Mouse (Mus musculus): ENCODE data around the gene Myct1. TPM values are rescaled to one million over a fixed set of nuclear protein-coding genes. Genes with fewer than 3 reads are reported as not detected.
A peak's percentile ranks its signal among the peaks of the same experiment; 100 is the strongest.

Gene Myct1
- polyA plus RNA-seq, 1 experiment: 0.64 TPM

DNA sequence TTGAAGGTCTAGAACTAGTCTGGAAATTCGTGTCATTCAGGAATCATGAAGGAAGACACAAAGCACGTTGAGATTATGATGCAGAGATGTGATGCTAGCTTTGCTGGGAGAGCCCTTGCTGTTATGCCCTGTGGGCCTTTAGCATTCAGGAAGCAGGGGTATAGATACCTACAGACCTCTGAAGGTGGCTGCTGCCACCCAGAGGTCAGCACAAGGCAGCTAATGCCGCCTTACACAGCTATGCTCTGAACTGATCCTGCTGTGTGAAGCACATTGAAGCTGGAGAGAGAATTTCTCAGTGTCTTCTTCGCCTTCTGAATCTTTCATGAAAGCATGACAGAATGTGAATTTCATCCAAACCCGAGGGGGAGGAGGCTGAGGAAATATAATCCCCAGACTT lies 38.6 kb upstream of the Myct1 start:
- Histone ChIP-seq H3K27me3 (ENCODE audit: control insufficient read depth, insufficient read depth, low read length) (no peaks in the 10 kb centered on the region), H3K4me1 (ENCODE audit: control insufficient read depth, insufficient read depth, low read length) (peaks cover 2% of the 10 kb centered on the region; the same call in 1 of the 2 replicates), H3K4me3 (replicated peaks; ENCODE audit: insufficient read depth, low read depth, low read length) (no peak overlapping the region), H3K27ac (ENCODE audit: insufficient read depth, low read length) (no peak overlapping the region)
- peak; percentile 65 to 74 for DNase-seq
- TF ChIP-seq POLR2A (IDR thresholded peaks at IDR 0.05; ENCODE audit: borderline replicate concordance, insufficient read depth, low read length): no peak
- TF ChIP-seq CTCF (IDR thresholded peaks at IDR 0.05; ENCODE audit: borderline replicate concordance, insufficient read depth, low read depth, low read length): peak; percentile 96
- WGBS: 12% methylated on average over 5 of the region's 5 CpGs

DNA sequence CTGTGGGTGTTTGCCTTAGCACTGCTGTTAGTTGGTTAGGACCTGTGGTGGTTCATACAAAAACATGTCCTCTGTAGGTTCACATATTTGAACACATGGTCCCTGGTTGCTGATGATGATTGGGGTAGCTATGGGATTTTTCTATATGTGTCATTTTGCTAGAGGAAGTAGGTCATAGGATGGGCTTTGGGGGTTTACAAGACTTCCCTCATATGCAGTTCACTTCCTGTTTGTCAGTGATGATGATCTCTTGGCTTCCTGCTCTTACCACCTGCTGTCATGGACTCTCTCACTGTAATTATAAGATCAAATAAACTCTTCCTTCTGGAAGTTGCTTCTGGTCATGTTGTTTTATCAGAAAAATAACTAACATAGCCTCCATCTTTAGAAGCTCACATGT lies 34.8 kb upstream of the Myct1 start:
- no peak overlapping the region for H3K4me3 ChIP-seq (replicated peaks; ENCODE audit: insufficient read depth, low read depth, low read length)
- H3K27me3 ChIP-seq (ENCODE audit: control insufficient read depth, insufficient read depth, low read length): no peaks in the 10 kb centered on the region
- no peak for TF ChIP-seq CTCF (IDR thresholded peaks at IDR 0.05; ENCODE audit: borderline replicate concordance, insufficient read depth, low read depth, low read length)
- TF ChIP-seq POLR2A (IDR thresholded peaks at IDR 0.05; ENCODE audit: borderline replicate concordance, insufficient read depth, low read length): no peak
- peaks cover 2% of the 10 kb centered on the region; the same call in 1 of the 2 replicates for H3K4me1 ChIP-seq (ENCODE audit: control insufficient read depth, insufficient read depth, low read length)
- no peak for DNase-seq
- H3K27ac ChIP-seq (ENCODE audit: insufficient read depth, low read length): no peak overlapping the region

DNA sequence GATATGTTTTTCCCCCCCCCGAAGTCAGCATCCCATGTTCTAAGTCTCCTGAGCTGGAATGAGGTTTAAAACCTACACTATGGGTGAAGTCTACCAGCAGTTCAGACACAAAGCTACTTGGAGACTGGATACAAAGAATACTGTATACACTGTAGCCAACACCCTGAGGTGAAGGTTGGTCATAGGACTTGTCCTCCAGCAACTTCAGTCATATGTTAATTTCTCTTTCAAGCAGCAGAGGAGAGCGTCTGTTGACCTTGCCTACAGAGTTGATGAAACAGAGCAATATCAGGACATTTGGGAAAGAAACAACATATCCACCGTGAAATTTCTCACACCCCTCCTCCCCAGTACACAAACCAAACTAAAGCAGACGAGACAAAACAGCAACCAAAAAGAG lies 33.0 kb upstream of the Myct1 start:
- TF ChIP-seq CTCF (IDR thresholded peaks at IDR 0.05; ENCODE audit: borderline replicate concordance, insufficient read depth, low read depth, low read length) (no peak), POLR2A (IDR thresholded peaks at IDR 0.05; ENCODE audit: borderline replicate concordance, insufficient read depth, low read length) (no peak)
- 86% methylated on average over 4 of the region's 4 CpGs for WGBS
- no peaks in the 10 kb centered on the region for H3K27me3 ChIP-seq (ENCODE audit: control insufficient read depth, insufficient read depth, low read length)
- H3K4me1 ChIP-seq (ENCODE audit: control insufficient read depth, insufficient read depth, low read length): no peaks in the 10 kb centered on the region
- no peak overlapping the region for H3K4me3 ChIP-seq (replicated peaks; ENCODE audit: insufficient read depth, low read depth, low read length)
- H3K27ac ChIP-seq (ENCODE audit: insufficient read depth, low read length): no peak overlapping the region
- DNase-seq: no peak

DNA sequence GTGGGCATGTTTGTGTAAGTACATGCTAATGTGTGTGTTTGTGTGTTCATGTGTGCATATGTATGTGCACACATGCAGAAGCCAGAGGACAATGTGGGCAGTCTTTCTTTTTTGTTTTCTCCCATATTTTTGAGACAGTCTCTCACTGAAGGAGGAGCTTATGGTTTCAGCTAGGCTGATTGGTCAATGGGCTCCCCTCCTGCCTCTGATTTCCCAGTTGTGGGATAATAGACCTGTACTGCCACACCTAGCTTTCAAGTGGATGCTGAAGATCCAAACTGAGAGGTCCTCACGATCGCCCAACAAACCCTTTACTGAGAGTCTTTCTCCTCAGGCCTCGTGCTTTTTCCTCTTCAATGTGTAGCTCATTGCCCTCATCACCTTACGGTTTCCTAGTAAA lies 31.9 kb upstream of the Myct1 start:
- H3K27me3 ChIP-seq (ENCODE audit: control insufficient read depth, insufficient read depth, low read length): no peaks in the 10 kb centered on the region
- WGBS: 90% methylated on average over 4 of the region's 4 CpGs
- H3K4me3 ChIP-seq (replicated peaks; ENCODE audit: insufficient read depth, low read depth, low read length): no peak overlapping the region
- DNase-seq: no peak
- no peaks in the 10 kb centered on the region for H3K4me1 ChIP-seq (ENCODE audit: control insufficient read depth, insufficient read depth, low read length)
- no peak overlapping the region for H3K27ac ChIP-seq (ENCODE audit: insufficient read depth, low read length)
- TF ChIP-seq POLR2A (IDR thresholded peaks at IDR 0.05; ENCODE audit: borderline replicate concordance, insufficient read depth, low read length) (no peak), CTCF (IDR thresholded peaks at IDR 0.05; ENCODE audit: borderline replicate concordance, insufficient read depth, low read depth, low read length) (no peak)

DNA sequence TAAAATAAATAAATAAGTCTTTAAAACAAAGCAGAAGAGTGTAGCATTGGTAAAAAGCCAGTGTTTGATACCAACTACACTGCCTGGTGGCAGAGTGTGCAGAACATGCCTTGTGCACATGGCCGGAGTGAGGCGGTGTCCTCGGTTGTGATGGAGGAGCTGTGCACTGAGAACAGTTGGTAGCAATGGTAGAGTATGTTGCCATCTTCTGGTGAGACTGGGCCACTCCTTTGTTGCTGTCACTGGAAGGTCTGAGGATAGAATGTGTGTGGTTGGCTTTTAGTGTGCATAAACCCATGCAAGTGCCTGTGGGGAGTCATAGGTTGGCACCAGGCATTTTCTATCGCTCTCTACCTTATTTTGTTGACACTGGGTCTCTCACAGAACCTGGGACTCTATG lies 24.6 kb upstream of the Myct1 start:
- TF ChIP-seq CTCF (IDR thresholded peaks at IDR 0.05; ENCODE audit: borderline replicate concordance, insufficient read depth, low read depth, low read length) (peak; percentile 60; the same call in 1 of the 2 replicates), POLR2A (IDR thresholded peaks at IDR 0.05; ENCODE audit: borderline replicate concordance, insufficient read depth, low read length) (no peak)
- peak in 1 of 2 experiments; percentile 34 for DNase-seq

DNA sequence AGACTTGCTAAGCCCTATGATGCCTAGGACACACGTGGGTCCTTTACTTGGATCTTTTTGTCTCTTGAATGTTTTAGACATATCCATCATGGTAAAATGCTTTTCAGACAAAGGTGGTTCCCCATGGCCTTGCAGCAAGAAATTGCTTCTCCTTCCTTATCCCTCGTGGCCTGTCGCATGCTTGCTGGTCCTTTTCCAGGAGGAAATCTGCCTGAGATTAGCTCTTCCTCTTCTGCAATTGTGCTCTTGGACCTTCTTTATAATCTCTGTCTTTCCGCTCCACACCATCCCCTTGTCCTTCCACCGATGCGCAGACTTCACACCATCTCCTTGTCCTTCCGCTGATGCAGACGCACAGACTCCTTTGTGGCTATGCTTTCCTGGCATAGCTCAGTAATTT lies 23.5 kb upstream of the Myct1 start:
- 91% methylated on average over 8 of the region's 8 CpGs for WGBS
- DNase-seq: no peak
- no peak overlapping the region for H3K27ac ChIP-seq (ENCODE audit: insufficient read depth, low read length)
- TF ChIP-seq CTCF (IDR thresholded peaks at IDR 0.05; ENCODE audit: borderline replicate concordance, insufficient read depth, low read depth, low read length) (no peak), POLR2A (IDR thresholded peaks at IDR 0.05; ENCODE audit: borderline replicate concordance, insufficient read depth, low read length) (no peak)
- no peaks in the 10 kb centered on the region for H3K27me3 ChIP-seq (ENCODE audit: control insufficient read depth, insufficient read depth, low read length)
- no peak overlapping the region for H3K4me3 ChIP-seq (replicated peaks; ENCODE audit: insufficient read depth, low read depth, low read length)
- no peaks in the 10 kb centered on the region for H3K4me1 ChIP-seq (ENCODE audit: control insufficient read depth, insufficient read depth, low read length)

More for the DNA sequence above, 24.6 kb upstream of the Myct1 start:
- Histone ChIP-seq H3K4me1 (ENCODE audit: control insufficient read depth, insufficient read depth, low read length) (no peaks in the 10 kb centered on the region), H3K27ac (ENCODE audit: insufficient read depth, low read length) (no peak overlapping the region), H3K4me3 (replicated peaks; ENCODE audit: insufficient read depth, low read depth, low read length) (no peak overlapping the region), H3K27me3 (ENCODE audit: control insufficient read depth, insufficient read depth, low read length) (no peaks in the 10 kb centered on the region)
- 77% methylated on average over 4 of the region's 4 CpGs for WGBS

DNA sequence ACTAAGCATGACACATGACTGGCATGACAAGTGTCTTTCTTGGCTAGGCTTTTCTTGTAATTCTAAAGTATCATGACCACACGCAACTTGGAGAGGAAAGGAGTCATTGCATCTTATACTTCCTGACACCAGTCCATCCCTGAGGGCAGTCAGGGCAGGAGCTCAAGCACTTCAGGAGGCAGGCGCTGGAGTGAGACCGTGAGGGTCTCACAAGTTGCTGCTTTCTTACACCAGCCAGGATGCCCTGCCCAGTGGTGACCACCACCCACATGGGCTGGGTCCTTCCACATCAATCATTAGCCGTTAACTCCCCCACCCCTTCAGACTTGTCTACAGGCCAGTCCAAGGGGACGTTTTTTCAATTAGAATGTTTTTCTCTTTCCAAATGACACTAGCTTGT lies 22.2 kb upstream of the Myct1 start:
- Histone ChIP-seq H3K27ac (ENCODE audit: insufficient read depth, low read length) (no peak overlapping the region), H3K27me3 (ENCODE audit: control insufficient read depth, insufficient read depth, low read length) (no peaks in the 10 kb centered on the region), H3K4me3 (replicated peaks; ENCODE audit: insufficient read depth, low read depth, low read length) (no peak overlapping the region), H3K4me1 (ENCODE audit: control insufficient read depth, insufficient read depth, low read length) (no peaks in the 10 kb centered on the region)
- no peak for DNase-seq
- WGBS: 68% methylated on average over 5 of the region's 5 CpGs
- TF ChIP-seq POLR2A (IDR thresholded peaks at IDR 0.05; ENCODE audit: borderline replicate concordance, insufficient read depth, low read length) (no peak), CTCF (IDR thresholded peaks at IDR 0.05; ENCODE audit: borderline replicate concordance, insufficient read depth, low read depth, low read length) (no peak)

DNA sequence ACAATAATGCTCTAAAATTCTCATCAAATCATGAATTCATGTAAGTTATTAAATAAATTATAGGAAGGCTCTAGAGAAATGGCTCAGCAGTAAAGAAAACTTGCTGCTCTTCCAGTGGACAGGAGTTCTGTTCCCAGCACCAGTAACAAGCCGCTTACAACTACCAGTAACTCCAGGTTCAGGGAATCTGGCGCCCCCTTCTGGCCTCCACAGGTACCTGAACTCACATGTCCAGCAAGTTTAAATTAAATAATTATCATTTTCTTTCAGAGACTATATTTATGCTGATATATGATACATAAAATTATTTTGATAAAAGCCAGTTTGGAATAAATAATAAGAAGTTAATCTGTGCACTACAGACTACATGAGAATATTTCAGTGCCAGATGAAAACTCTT lies 20.2 kb upstream of the Myct1 start:
- Histone ChIP-seq H3K4me1 (ENCODE audit: control insufficient read depth, insufficient read depth, low read length) (no peaks in the 10 kb centered on the region), H3K27ac (ENCODE audit: insufficient read depth, low read length) (no peak overlapping the region), H3K4me3 (replicated peaks; ENCODE audit: insufficient read depth, low read depth, low read length) (no peak overlapping the region), H3K27me3 (ENCODE audit: control insufficient read depth, insufficient read depth, low read length) (no peaks in the 10 kb centered on the region)
- DNase-seq: no peak
- WGBS: 67% methylated on average over 2 of the region's 2 CpGs
- TF ChIP-seq POLR2A (IDR thresholded peaks at IDR 0.05; ENCODE audit: borderline replicate concordance, insufficient read depth, low read length): no peak
